Comparison of ENCODE assay signal across 25 mouse cellular contexts in genomic region chr15:26206837-26207236, GRCm38 (mm10).
DNase-seq lines count a peak whose midpoint lies in the region; ATAC-seq lines count a peak whose summit lies in the region.
"Had no signal": no experiment of that assay in that cellular context is flagged by ENCODE, and none has a peak within 500 bp of the region (broad histone marks: within the 10 kb centered on the region; RNA-seq: fewer than 3 reads in every experiment).

No protein-coding gene starts in this region.

- H3K4me3 ChIP-seq in kidney, embryonic 15.5 days (replicated peaks): no peak overlapping the region
- H3K4me3 ChIP-seq in neural tube, embryonic 13.5 days: no peak overlapping the region
- H3K4me3 ChIP-seq in neural tube, embryonic 15.5 days (replicated peaks): no peak overlapping the region
- H3K4me3 ChIP-seq: embryonic facial prominence, embryonic 10.5 days; embryonic facial prominence, embryonic 12.5 days; forebrain, embryonic 13.5 days; forebrain, embryonic 15.5 days had no signal

- H3K36me3 ChIP-seq in kidney, embryonic 15.5 days: no peaks in the 10 kb centered on the region
- no peaks in the 10 kb centered on the region for H3K36me3 ChIP-seq in neural tube, embryonic 13.5 days
- H3K36me3 ChIP-seq in neural tube, embryonic 15.5 days: no peaks in the 10 kb centered on the region
- H3K36me3 ChIP-seq: embryonic facial prominence, embryonic 10.5 days; embryonic facial prominence, embryonic 12.5 days; forebrain, embryonic 15.5 days; G1E had no signal

- ATAC-seq in kidney, embryonic 15.5 days (replicated peaks; ENCODE audit: low FRiP score): 0 out of 2 replicates have a peak, but pooled peaks have one; percentile 25
- peak; percentile 61; the same call in 1 of the 2 replicates for ATAC-seq in neural tube, embryonic 13.5 days (ENCODE audit: low read depth)
- ATAC-seq in neural tube, embryonic 15.5 days (ENCODE audit: low FRiP score): no peak
- ATAC-seq: activated CD4-positive, CD25-positive, alpha-beta regulatory T cell, adult 4 months; CD4-positive, CD25-positive, alpha-beta regulatory T cell, adult 4 months; forebrain, embryonic 13.5 days; forebrain, embryonic 15.5 days; forebrain, postnatal 0 days; Patski had no signal

- WGBS in kidney, embryonic 15.5 days: 56% methylated on average over 6 of the region's 6 CpGs
- 42% methylated on average over 6 of the region's 6 CpGs for WGBS in neural tube, embryonic 13.5 days
- 36% methylated on average over 6 of the region's 6 CpGs for WGBS in neural tube, embryonic 15.5 days

- no peak overlapping the region for H3K4me2 ChIP-seq in kidney, embryonic 15.5 days
- H3K4me2 ChIP-seq in neural tube, embryonic 13.5 days: no peak overlapping the region
- no peak overlapping the region for H3K4me2 ChIP-seq in neural tube, embryonic 15.5 days
- H3K4me2 ChIP-seq: embryonic facial prominence, embryonic 12.5 days; forebrain, embryonic 13.5 days; forebrain, embryonic 15.5 days had no signal

- H3K27me3 ChIP-seq in kidney, embryonic 15.5 days: no peaks in the 10 kb centered on the region
- no peaks in the 10 kb centered on the region for H3K27me3 ChIP-seq in neural tube, embryonic 13.5 days
- H3K27me3 ChIP-seq in neural tube, embryonic 15.5 days (replicated peaks): no peaks in the 10 kb centered on the region
- H3K27me3 ChIP-seq: CH12.LX; embryonic facial prominence, embryonic 12.5 days; forebrain, embryonic 13.5 days; forebrain, embryonic 15.5 days had no signal

- H3K4me1 ChIP-seq in kidney, embryonic 15.5 days: no peaks in the 10 kb centered on the region
- H3K4me1 ChIP-seq in neural tube, embryonic 13.5 days (replicated peaks): no peaks in the 10 kb centered on the region
- no peaks in the 10 kb centered on the region for H3K4me1 ChIP-seq in neural tube, embryonic 15.5 days
- H3K4me1 ChIP-seq: embryonic facial prominence, embryonic 10.5 days; embryonic facial prominence, embryonic 12.5 days; forebrain, embryonic 13.5 days; forebrain, embryonic 15.5 days had no signal

- no peaks in the 10 kb centered on the region for H3K9me3 ChIP-seq in kidney, embryonic 15.5 days (replicated peaks)
- no peaks in the 10 kb centered on the region for H3K9me3 ChIP-seq in neural tube, embryonic 13.5 days
- H3K9me3 ChIP-seq in neural tube, embryonic 15.5 days (replicated peaks): no peaks in the 10 kb centered on the region
- H3K9me3 ChIP-seq: embryonic facial prominence, embryonic 10.5 days; embryonic facial prominence, embryonic 12.5 days; forebrain, embryonic 13.5 days; forebrain, embryonic 15.5 days; G1E had no signal

- peak; percentile 10 for DNase-seq in embryo, embryonic 10.5 days (ENCODE audit: low spot score)
- no peak for DNase-seq in embryo, embryonic 11 days
- DNase-seq in kidney, postnatal 14 days: no peak
- DNase-seq: adrenal gland, adult 8-10 months; adrenal gland, postnatal 14 days; adrenal gland, postnatal 36 days; B cell, adult 2 months; cerebellum, adult 11-12 months; cerebellum, adult 2 months; cerebellum, adult 9-10 months; cerebellum, postnatal 10 days; cerebellum, postnatal 25 days; forebrain, postnatal 0 days had no signal

- H3K27ac ChIP-seq in kidney, embryonic 15.5 days: no peak overlapping the region
- no peak overlapping the region for H3K27ac ChIP-seq in neural tube, embryonic 13.5 days (replicated peaks)
- no peak overlapping the region for H3K27ac ChIP-seq in neural tube, embryonic 15.5 days (replicated peaks)
- H3K27ac ChIP-seq: embryonic facial prominence, embryonic 10.5 days; embryonic facial prominence, embryonic 12.5 days; forebrain, embryonic 13.5 days; forebrain, embryonic 15.5 days had no signal

- no peak overlapping the region for H3K9ac ChIP-seq in kidney, embryonic 15.5 days
- no peak overlapping the region for H3K9ac ChIP-seq in neural tube, embryonic 13.5 days
- H3K9ac ChIP-seq in neural tube, embryonic 15.5 days (replicated peaks): no peak overlapping the region
- H3K9ac ChIP-seq: embryonic facial prominence, embryonic 12.5 days; forebrain, embryonic 13.5 days; forebrain, embryonic 15.5 days; forebrain, postnatal 0 days had no signal
